Mouse (Mus musculus) thymus, postnatal 10 days (tissue): ENCODE data around the gene Gm4969.

Experiments
- DNase-seq, 2 experiments: peaks; one replicate each; pipeline ENCODE4 v3.0.0; 2021; ENCODE audit warnings: low spot score in 2 of 2

Gm4969 gene

GRCm38 (mm10) chr7:19136673-19137334 lies 18.6 kb upstream of the Gm4969 start:
- DNase-seq = no peak

DNA sequence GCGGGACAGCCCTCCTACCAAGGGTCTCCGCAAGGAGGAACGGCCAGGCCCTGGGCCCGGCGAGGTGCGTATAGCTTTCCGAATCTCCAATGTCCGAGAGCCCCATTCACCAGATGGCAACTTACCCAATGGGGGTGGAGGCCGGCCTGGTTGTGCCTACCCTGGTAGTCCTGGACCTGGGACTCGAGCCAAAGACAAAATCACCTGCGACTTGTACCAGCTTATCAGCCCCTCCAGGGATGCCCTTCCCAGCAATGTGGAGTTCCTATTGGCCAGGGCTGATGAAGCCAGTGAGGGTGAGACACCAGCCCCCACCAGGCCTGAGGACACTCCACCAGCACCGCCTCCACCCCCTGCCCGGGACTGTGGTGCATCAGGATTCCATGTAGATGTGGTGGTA lies 18.0 kb upstream of the Gm4969 start:
- DNase-seq = no peak

GRCm38 (mm10) chr7:19131324-19131848 lies 13.2 kb upstream of the Gm4969 start:
- DNase-seq = peak; percentile 90 to 94

DNA sequence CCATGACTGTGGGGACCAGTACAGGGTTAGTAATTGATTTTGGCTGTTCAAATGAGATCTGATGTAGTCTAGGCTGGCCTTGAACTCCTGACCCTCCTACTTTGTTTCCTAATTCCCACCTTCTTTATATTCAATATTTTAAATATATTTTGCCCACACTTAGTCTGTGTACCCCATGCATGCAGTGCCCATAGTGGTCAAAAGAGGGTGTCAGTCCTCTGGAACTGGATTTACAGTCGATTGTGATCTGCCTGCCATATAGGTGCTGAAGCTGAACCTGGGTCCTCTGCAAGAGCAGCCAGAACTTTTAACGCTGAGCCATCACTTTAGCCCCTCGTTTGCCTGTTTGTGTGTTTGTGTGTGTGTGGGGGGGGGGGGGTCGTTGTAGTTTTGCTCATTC lies 12.5 kb upstream of the Gm4969 start:
- DNase-seq = no peak

GRCm38 (mm10) chr7:19129396-19129795 lies 11.2 kb upstream of the Gm4969 start:
- no peak for DNase-seq

DNA sequence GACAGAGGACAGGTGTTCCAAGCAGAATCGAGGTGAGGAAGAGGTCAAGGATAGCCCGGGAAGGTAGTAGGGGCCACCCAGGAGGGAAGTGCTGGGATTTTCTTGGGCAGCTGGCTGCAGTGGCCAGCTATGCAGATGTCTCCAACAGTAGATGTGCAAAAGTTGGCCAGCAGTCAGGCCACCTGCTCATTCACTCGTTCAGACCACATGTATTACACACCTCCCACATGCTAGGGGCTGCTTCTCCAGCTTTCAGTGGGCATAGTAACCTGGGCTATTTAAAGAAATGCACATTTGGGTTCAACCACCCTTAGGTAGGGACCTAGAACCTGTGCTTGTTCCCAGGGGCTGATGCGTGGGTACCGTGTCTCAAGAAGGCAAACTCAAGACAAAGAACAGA lies 9.6 kb upstream of the Gm4969 start:
- DNase-seq = no peak

GRCm38 (mm10) chr7:19124713-19125112 lies 6.5 kb upstream of the Gm4969 start:
- no peak for DNase-seq

DNA sequence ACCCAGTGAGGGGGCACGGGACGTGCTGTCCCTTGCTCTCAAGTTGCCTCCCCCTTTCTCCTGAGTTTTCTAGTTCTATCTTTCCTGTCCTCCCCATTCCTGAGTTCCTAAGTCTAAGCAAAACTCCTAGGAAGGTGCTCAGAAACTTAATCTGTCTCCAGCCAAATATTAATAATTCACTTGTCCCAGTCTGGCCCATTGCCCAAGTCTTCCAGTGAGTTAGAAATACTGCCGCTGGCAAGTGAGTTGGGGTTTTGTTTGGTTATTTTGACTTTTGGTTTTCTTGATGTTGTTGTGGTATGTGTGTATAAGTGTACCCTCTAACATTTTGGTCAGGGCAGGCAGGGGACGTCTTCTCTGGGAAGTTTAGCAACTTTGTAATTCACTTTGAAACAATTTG lies 3.5 kb upstream of the Gm4969 start:
- DNase-seq = no peak

DNA sequence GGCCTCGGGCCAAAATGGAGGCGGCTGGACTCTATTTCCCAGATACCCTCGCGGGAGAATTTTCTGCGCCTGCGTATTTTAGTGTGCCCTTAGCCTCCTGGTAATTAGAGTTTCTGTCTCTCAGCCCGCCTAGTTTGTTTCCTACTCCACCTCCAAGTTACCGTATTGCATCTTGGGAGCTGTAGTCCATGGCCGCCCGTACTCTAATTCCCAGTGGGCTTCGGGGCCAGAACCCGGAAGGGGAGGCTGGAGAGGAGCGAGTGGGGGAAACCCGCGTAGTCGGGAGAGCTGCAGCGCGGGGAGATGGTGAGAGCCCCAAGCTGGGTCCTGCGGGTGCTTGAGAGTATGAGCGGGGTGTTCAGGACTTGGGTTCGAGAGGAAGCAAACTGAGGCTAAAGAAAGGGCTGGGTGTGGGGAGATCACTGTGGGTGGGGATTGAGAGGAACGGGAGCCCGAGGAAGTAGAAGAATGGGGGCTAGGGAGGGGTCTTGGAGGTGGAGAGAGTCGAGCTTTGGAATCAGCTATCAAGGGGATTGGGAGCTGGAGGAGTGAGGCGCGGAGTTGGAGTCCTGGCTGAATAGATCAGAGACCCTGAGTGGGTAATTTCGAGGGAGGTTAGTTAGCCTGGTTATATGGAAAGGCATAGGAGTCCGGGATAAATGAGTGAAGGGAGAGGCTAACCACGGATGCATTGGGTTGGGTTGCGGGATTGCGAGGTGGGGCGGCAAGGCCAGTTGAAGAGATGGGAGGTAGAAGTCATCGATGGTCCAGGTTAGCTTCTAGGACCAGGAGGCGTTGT lies 1.7 kb upstream of the Gm4969 start, which contains the start of gene Fbxo46:
Gene Fbxo46, plus strand, starts transcription at position 229 of the 799 bp plus-strand sequence.
- peak; percentile 90 to 92 for DNase-seq

- peak in 1 of 2 experiments; percentile 20 for DNase-seq
Observed at GRCm38 (mm10) chr7:19119083-19119482, 915 bp upstream of the Gm4969 start.

- DNase-seq = no peak
Observed at GRCm38 (mm10) chr7:19109565-19109964, 8.6 kb downstream of the Gm4969 start.

- DNase-seq = no peak
Observed at GRCm38 (mm10) chr7:19107436-19107835, 10.7 kb downstream of the Gm4969 start.

DNA sequence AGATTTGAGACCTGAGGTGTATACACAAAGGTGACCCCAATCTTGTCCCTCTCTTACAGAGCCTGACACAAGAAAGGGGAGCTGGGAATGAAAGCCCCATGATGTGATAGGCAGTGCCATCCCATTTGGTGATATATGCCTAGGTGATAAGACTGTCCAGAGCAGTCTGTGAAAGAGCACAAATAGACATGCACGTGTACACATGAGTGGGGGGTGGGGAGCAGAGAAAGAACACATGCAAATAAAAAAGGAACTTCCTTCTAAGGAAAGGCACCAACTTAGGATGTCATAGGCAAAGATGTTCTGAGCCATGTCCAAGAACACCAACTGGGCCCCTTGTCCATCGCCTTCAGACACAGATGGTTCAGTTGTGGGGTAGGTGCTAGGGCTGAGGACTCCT lies 13.7 kb downstream of the Gm4969 start:
- no peak for DNase-seq

- DNase-seq = no peak
Observed at GRCm38 (mm10) chr7:19103741-19104140, 14.4 kb downstream of the Gm4969 start.

DNA sequence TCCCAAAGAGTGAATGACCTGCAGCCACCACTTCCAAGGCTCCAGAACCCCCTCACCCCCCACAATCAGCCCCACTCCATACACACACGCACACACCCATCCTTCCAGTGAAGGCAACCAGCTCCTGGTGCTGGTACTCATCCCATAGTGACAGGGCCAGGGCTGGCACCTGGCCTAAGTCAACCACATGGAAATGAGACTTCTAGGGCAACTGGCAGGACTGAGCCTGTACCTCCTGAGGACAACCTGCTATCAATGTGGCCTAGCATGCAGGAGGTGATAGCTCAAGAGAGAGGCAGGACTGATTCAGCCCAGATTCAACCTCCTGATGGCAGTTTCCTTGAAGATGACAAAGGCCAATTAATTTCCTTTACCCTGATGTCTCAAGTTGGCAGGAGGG lies 17.9 kb downstream of the Gm4969 start:
- no peak for DNase-seq

DNA sequence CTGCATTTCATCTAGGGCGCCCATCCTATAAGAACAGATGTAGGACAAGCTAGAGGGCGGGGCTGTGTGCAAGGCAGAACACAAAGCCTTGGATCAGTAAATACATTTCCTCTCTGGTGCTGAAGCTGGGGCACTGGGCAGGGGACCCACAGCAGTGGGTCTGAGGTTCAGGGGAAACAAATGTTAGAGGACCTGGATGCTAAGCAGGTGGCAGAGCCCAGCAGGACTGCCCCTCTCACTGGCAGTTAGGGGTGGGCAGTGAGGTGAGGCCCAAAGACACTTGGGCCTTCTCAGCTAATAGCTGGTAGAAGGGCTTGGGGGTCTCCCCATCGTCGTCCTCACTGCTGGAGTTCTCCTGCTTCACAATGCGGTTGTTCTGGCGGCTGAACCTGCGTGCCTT lies 19.4 kb downstream of the Gm4969 start:
- no peak for DNase-seq

GRCm38 (mm10) chr7:19097863-19098262 lies 20.3 kb downstream of the Gm4969 start:
- DNase-seq = no peak

DNA sequence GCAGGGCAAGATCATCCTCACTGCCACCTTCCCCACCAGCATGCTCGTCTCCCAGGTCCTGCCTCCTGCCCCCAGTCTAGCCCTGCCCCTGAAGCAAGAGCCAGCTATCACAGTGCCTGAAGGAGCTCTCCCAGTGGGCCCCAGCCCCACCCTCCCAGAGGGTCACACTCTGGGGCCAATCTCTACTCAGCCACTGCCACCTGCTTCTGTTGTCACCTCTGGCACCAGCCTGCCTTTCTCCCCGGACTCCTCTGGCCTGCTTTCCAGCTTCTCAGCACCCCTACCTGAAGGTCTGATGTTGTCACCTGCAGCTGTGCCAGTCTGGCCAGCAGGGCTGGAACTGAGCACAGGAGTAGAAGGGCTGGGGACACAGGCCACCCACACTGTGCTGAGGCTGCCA lies 21.0 kb downstream of the Gm4969 start:
- no peak for DNase-seq

DNA sequence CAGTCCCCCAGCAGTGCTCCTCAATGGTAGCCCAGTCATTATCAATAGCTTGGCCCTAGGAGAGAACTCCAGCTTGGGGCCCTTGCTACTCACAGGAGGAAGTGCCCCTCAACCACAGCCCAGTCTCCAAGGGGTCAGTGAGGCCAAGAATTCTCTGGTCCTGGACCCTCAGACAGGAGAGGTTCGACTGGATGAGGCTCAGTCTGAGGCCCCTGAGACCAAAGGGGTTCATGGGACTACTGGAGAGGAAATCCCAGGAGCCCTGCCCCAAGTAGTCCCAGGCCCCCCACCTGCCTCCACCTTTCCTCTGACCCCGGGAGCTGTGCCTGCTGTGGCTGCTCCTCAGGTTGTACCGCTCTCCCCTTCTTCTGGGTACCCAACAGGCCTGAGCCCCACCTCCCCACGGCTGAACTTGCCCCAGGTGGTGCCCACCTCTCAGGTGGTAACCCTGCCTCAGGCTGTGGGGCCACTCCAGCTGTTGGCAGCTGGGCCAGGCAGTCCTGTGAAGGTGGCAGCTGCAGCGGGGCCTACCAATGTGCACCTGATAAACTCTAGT lies 21.7 kb downstream of the Gm4969 start:
- DNase-seq = no peak

GRCm38 (mm10) chr7:19095751-19096110 lies 22.4 kb downstream of the Gm4969 start:
- DNase-seq = peak in 1 of 2 experiments; percentile 17

DNA sequence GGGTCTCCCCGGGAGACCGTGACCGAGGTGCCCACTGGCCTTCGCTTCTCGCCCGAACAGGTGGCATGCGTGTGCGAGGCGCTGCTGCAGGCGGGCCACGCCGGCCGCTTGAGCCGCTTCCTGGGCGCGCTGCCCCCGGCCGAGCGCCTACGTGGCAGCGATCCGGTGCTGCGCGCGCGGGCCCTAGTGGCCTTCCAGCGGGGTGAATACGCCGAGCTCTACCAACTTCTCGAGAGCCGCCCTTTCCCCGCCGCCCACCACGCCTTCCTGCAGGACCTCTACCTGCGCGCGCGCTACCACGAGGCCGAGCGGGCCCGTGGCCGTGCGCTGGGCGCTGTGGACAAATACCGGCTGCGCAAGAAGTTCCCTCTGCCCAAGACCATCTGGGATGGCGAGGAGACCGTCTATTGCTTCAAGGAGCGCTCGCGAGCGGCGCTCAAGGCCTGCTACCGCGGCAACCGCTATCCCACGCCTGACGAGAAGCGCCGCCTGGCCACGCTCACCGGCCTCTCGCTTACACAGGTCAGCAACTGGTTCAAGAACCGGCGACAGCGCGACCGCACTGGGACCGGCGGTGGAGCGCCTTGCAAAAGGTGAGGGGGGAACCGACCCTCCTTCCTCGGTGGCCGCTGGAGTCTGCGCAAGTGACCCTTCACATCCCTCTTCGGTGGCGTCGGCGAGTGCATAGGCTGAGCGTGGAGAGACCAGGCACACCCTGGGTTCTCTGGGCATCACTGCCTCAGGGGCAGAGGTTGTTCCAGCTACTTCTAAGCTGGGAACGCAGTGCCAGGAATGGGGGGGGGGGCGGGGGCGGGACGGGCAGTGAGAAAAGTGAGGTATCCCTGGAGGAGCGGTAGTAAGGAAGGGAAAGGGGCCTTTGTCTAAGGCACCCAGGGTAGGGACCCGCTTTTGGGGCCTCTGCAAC lies 23.1 kb downstream of the Gm4969 start:
- peak; percentile 28 to 40 for DNase-seq

DNA sequence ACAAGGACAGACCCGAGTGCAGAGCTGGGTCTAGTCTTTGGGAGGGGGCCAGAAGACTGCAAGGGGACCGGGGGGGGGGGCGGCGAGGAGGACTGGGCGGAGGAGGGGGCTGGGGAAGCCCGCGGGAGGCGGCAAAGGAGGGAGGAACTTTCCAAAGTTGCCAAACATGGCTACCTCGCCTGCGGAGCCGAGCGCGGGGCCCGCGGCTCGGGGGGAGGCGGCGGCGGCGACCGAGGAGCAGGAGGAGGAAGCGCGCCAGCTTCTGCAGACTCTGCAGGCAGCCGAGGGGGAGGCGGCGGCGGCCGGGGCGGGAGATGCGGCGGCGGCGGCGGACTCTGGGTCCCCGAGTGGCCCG lies 23.7 kb downstream of the Gm4969 start, which contains the start of gene Six5:
Gene Six5, plus strand, starts transcription at position 124 of the 355 bp plus-strand sequence.
- DNase-seq = peak; percentile 65 to 71
